Mouse (Mus musculus): ENCODE measurements around the gene Ajuba. TPM values are rescaled to one million over a fixed set of nuclear protein-coding genes. Genes with fewer than 3 reads are reported as not detected.

The Ajuba gene
- polyA plus RNA-seq, 1 experiment from 2014 or later = 14.5 TPM

GRCm38 (mm10) chr14:54569451-54570392 lies 7.6 kb downstream of the Ajuba start:
- no peak overlapping the region for H3K4me2 ChIP-seq (ENCODE audit: low read length)
- no peak overlapping the region for H3K27ac ChIP-seq (ENCODE audit: low read depth)
- H3K4me3 ChIP-seq (ENCODE audit: low read depth, low read length) = no peak overlapping the region
- peaks cover 27% of the 10 kb centered on the region for H3K4me1 ChIP-seq (replicated peaks; ENCODE audit: control insufficient read depth, insufficient read depth, low read length)
- WGBS = 67% methylated on average over 17 of the region's 17 CpGs
- no peaks in the 10 kb centered on the region for H3K9me3 ChIP-seq (ENCODE audit: control insufficient read depth, low read length)
- H3K9ac ChIP-seq (ENCODE audit: low read length) = no peak overlapping the region
- H3K27me3 ChIP-seq (replicated peaks; ENCODE audit: control insufficient read depth, insufficient read depth, low read length) = no peaks in the 10 kb centered on the region
- ATAC-seq (replicated peaks; ENCODE audit: low FRiP score, low TSS enrichment, low read depth) (no peak), DNase-seq (ENCODE audit: low spot score) (no peak)
- H3K36me3 ChIP-seq (ENCODE audit: control insufficient read depth, insufficient read depth, low read length) = peaks cover 59% of the 10 kb centered on the region

GRCm38 (mm10) chr14:54568694-54569414 lies 8.5 kb downstream of the Ajuba start:
- WGBS = 72% methylated on average over 15 of the region's 15 CpGs
- no peaks in the 10 kb centered on the region for H3K9me3 ChIP-seq (ENCODE audit: control insufficient read depth, low read length)
- DNase-seq (ENCODE audit: low spot score) = peak; percentile 89
- H3K4me1 ChIP-seq (replicated peaks; ENCODE audit: control insufficient read depth, insufficient read depth, low read length) = peaks cover 18% of the 10 kb centered on the region
- H3K4me2 ChIP-seq (ENCODE audit: low read length) = no peak overlapping the region
- H3K27me3 ChIP-seq (replicated peaks; ENCODE audit: control insufficient read depth, insufficient read depth, low read length) = no peaks in the 10 kb centered on the region
- H3K9ac ChIP-seq (ENCODE audit: low read length) = no peak overlapping the region
- H3K36me3 ChIP-seq (ENCODE audit: control insufficient read depth, insufficient read depth, low read length) = peaks cover 59% of the 10 kb centered on the region
- no peak for ATAC-seq (replicated peaks; ENCODE audit: low FRiP score, low TSS enrichment, low read depth)
- no peak overlapping the region for H3K4me3 ChIP-seq (ENCODE audit: low read depth, low read length)
- no peak overlapping the region for H3K27ac ChIP-seq (ENCODE audit: low read depth)

GRCm38 (mm10) chr14:54560527-54561242 lies 16.7 kb downstream of the Ajuba start:
- Histone ChIP-seq H3K4me3 (ENCODE audit: low read depth, low read length) (no peak overlapping the region), H3K36me3 (ENCODE audit: control insufficient read depth, insufficient read depth, low read length) (no peaks in the 10 kb centered on the region), H3K9me3 (ENCODE audit: control insufficient read depth, low read length) (no peaks in the 10 kb centered on the region), H3K27ac (ENCODE audit: low read depth) (no peak overlapping the region), H3K9ac (ENCODE audit: low read length) (no peak overlapping the region), H3K27me3 (replicated peaks; ENCODE audit: control insufficient read depth, insufficient read depth, low read length) (no peaks in the 10 kb centered on the region), H3K4me1 (replicated peaks; ENCODE audit: control insufficient read depth, insufficient read depth, low read length) (no peaks in the 10 kb centered on the region), H3K4me2 (ENCODE audit: low read length) (no peak overlapping the region)
- DNase-seq (ENCODE audit: low spot score) (no peak), ATAC-seq (replicated peaks; ENCODE audit: low FRiP score, low TSS enrichment, low read depth) (no peak)
- WGBS = 83% methylated on average over 14 of the region's 14 CpGs

- no peak for ATAC-seq (replicated peaks; ENCODE audit: low FRiP score, low TSS enrichment, low read depth)
- Histone ChIP-seq H3K36me3 (ENCODE audit: control insufficient read depth, insufficient read depth, low read length) (no peaks in the 10 kb centered on the region), H3K9me3 (ENCODE audit: control insufficient read depth, low read length) (no peaks in the 10 kb centered on the region), H3K9ac (ENCODE audit: low read length) (no peak overlapping the region), H3K4me2 (ENCODE audit: low read length) (no peak overlapping the region), H3K27ac (ENCODE audit: low read depth) (no peak overlapping the region), H3K4me3 (ENCODE audit: low read depth, low read length) (no peak overlapping the region), H3K4me1 (replicated peaks; ENCODE audit: control insufficient read depth, insufficient read depth, low read length) (peaks cover 5% of the 10 kb centered on the region), H3K27me3 (replicated peaks; ENCODE audit: control insufficient read depth, insufficient read depth, low read length) (no peaks in the 10 kb centered on the region)
- no peak for DNase-seq (ENCODE audit: low spot score)
- 73% methylated on average over 8 of the region's 8 CpGs for WGBS
Measured at GRCm38 (mm10) chr14:54557330-54557729, 20.0 kb downstream of the Ajuba start.

- peak within 1 kb of the TSS; percentile 93 for H3K27ac ChIP-seq (ENCODE audit: low read depth)
- H3K4me3 ChIP-seq (ENCODE audit: low read depth, low read length) = peak within 1 kb of the TSS; percentile 68
- H3K4me2 ChIP-seq (ENCODE audit: low read length) = peak within 1 kb of the TSS; percentile 82
- WGBS = under 1% methylated on average over 76 of the region's 76 CpGs
- no peaks in the 10 kb centered on the region for H3K27me3 ChIP-seq (replicated peaks; ENCODE audit: control insufficient read depth, insufficient read depth, low read length)
- peak within 1 kb of the TSS; percentile 84 for H3K9ac ChIP-seq (ENCODE audit: low read length)
- ATAC-seq (replicated peaks; ENCODE audit: low FRiP score, low TSS enrichment, low read depth) = peak; percentile 94
- peak; percentile 95 for DNase-seq (ENCODE audit: low spot score)
- H3K36me3 ChIP-seq (ENCODE audit: control insufficient read depth, insufficient read depth, low read length) = peaks cover 16% of the 10 kb centered on the region
- H3K9me3 ChIP-seq (ENCODE audit: control insufficient read depth, low read length) = no peaks in the 10 kb centered on the region
- H3K4me1 ChIP-seq (replicated peaks; ENCODE audit: control insufficient read depth, insufficient read depth, low read length) = peaks cover 5% of the 10 kb centered on the region
Measured at GRCm38 (mm10) chr14:54553975-54554769, 23.2 kb downstream of the Ajuba start, which contains the start of gene Haus4. Gene Haus4 (minus strand): TSS chr14:54554616.

GRCm38 (mm10) chr14:54553454-54553974 lies 23.8 kb downstream of the Ajuba start:
- H3K4me2 ChIP-seq (ENCODE audit: low read length) = peak overlapping the region; percentile 82
- peak overlapping the region; percentile 68 for H3K4me3 ChIP-seq (ENCODE audit: low read depth, low read length)
- peaks cover 5% of the 10 kb centered on the region for H3K4me1 ChIP-seq (replicated peaks; ENCODE audit: control insufficient read depth, insufficient read depth, low read length)
- H3K27ac ChIP-seq (ENCODE audit: low read depth) = peak overlapping the region; percentile 93
- peaks cover 22% of the 10 kb centered on the region for H3K36me3 ChIP-seq (ENCODE audit: control insufficient read depth, insufficient read depth, low read length)
- no peaks in the 10 kb centered on the region for H3K9me3 ChIP-seq (ENCODE audit: control insufficient read depth, low read length)
- 4% methylated on average over 21 of the region's 21 CpGs for WGBS
- H3K9ac ChIP-seq (ENCODE audit: low read length) = peak overlapping the region; percentile 84
- ATAC-seq (replicated peaks; ENCODE audit: low FRiP score, low TSS enrichment, low read depth) = 0 out of 2 replicates have a peak, but pooled peaks have one; percentile 11
- no peaks in the 10 kb centered on the region for H3K27me3 ChIP-seq (replicated peaks; ENCODE audit: control insufficient read depth, insufficient read depth, low read length)
- DNase-seq (ENCODE audit: low spot score) = no peak

- DNase-seq (ENCODE audit: low spot score) = no peak
- peaks cover 67% of the 10 kb centered on the region for H3K36me3 ChIP-seq (ENCODE audit: control insufficient read depth, insufficient read depth, low read length)
- no peak overlapping the region for H3K9ac ChIP-seq (ENCODE audit: low read length)
- H3K27ac ChIP-seq (ENCODE audit: low read depth) = no peak overlapping the region
- no peak overlapping the region for H3K4me3 ChIP-seq (ENCODE audit: low read depth, low read length)
- ATAC-seq (replicated peaks; ENCODE audit: low FRiP score, low TSS enrichment, low read depth) = no peak
- no peaks in the 10 kb centered on the region for H3K4me1 ChIP-seq (replicated peaks; ENCODE audit: control insufficient read depth, insufficient read depth, low read length)
- no peaks in the 10 kb centered on the region for H3K9me3 ChIP-seq (ENCODE audit: control insufficient read depth, low read length)
- no peak overlapping the region for H3K4me2 ChIP-seq (ENCODE audit: low read length)
- H3K27me3 ChIP-seq (replicated peaks; ENCODE audit: control insufficient read depth, insufficient read depth, low read length) = no peaks in the 10 kb centered on the region
- WGBS = 90% methylated on average over 5 of the region's 5 CpGs
Measured at GRCm38 (mm10) chr14:54544703-54545102, 32.7 kb downstream of the Ajuba start.
